Mouse (Mus musculus) E14TG2a.4 (cell line): ENCODE data around the gene Vamp1.

Experiments used
- CTCF ChIP-seq: conservative IDR thresholded peaks from 2 replicates; pipeline ENCODE4 v1.5.1; 2014; ENCODE audit warnings: low read length
- NANOG ChIP-seq: IDR thresholded peaks from 2 replicates; pipeline ENCODE4 v1.6.1; 2014; ENCODE audit warnings: borderline replicate concordance, low read length, mixed read lengths
- POU5F1 ChIP-seq: IDR thresholded peaks from 2 replicates; pipeline ENCODE4 v1.6.1; 2014; ENCODE audit warnings: low read length, borderline replicate concordance

DNA sequence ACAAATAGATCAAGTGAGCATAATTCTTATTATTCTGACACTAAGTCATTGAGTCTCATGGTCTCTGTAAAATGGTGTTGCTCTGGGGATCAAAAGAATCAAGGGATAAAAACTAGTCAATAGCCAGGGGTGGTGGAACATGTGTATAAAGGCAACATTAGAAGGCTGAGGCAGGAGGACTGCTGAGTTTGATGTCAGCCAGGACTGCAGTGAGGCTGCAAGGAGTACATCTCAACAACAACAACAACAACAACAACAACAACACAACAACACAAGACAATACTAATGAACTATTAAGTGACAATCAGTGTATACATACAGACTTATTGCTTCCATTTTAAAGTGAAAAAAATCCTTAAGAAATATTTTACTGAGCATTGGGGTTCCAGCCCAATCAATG is 24.5 kb upstream of the Vamp1 start:
- TF ChIP-seq CTCF, result no peak
- TF ChIP-seq NANOG, result no peak
- TF ChIP-seq POU5F1, result no peak
